Mouse (Mus musculus) small intestine, adult 2 months (tissue): ENCODE results near the gene Acot2.
"Not testable (repeated sequence)": the region's sequence is repeated elsewhere in the genome, so short reads cannot be mapped to it uniquely, and the experiment has no call there.

Experiments
- CTCF ChIP-seq: fragments of 200-500 bp; IDR thresholded peaks from 2 replicates; pipeline ENCODE4 v1.5.1; 2012; ENCODE audit warnings: low read depth, mild to moderate bottlenecking, control low read depth, inconsistent platforms, low read length, moderate library complexity, mixed read lengths; ENCODE audit not compliant: insufficient replicate concordance, insufficient read length; ENCODE audit errors: extremely low read depth
- POLR2A ChIP-seq: fragments of 200-500 bp; IDR thresholded peaks from 2 replicates; pipeline ENCODE4 v1.6.1; 2012; ENCODE audit warnings: low read depth, mild to moderate bottlenecking, control low read depth, inconsistent platforms, low read length, moderate library complexity

DNA sequence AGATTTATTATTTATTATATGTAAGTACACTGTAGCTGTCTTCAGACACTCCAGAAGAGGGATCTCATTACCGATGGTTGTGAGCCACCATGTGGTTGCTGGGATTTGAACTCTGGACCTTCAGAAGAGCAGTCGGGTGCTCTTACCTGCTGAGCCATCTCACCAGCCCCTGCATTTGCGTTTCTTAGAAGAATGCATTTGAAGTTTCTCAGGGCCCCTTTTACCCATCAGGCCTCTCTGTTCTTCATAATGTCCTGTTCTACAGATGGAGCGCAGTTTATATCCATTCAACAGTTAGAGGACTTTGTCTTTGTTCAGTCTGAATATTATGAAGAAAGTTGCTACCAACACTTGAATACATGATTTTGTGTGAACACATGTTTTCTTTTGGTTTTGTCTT lies 34.6 kb downstream of the Acot2 start:
- not testable (repeated sequence) for TF ChIP-seq POLR2A, CTCF
